Mouse (Mus musculus) stomach, embryonic 15.5 days (tissue): ENCODE data around the gene Hdac7. TPM values are rescaled to one million over a fixed set of nuclear protein-coding genes. Genes with fewer than 3 reads are reported as not detected.

Experiments used
- ATAC-seq: fragments of 200-750 bp; cut with Nextera tagmentation; 2 replicates; pipeline ENCODE4 v1.8.0; 2017; ENCODE audit warnings: low read depth, moderate number of reproducible peaks, moderate TSS enrichment; ENCODE audit not compliant: insufficient read depth, low FRiP score
- H3K27ac ChIP-seq: fragments of 300-500 bp; sonication (generic); 2 replicates; pipeline ENCODE4 v1.5.1; 2015; ENCODE audit warnings: mild to moderate bottlenecking, inconsistent platforms
- H3K27me3 ChIP-seq: fragments of 300-500 bp; sonication (generic); replicated peaks from 2 replicates; pipeline ENCODE4 v1.6.1; 2015; ENCODE audit warnings: inconsistent platforms
- H3K36me3 ChIP-seq: fragments of 300-500 bp; sonication (generic); 2 replicates; pipeline ENCODE4 v1.6.1; 2015; ENCODE audit warnings: inconsistent platforms
- H3K4me1 ChIP-seq: fragments of 300-500 bp; sonication (generic); 2 replicates; pipeline ENCODE4 v1.6.1; 2015; ENCODE audit warnings: inconsistent platforms
- H3K4me2 ChIP-seq: fragments of 300-500 bp; sonication (generic); 2 replicates; pipeline ENCODE4 v1.6.1; 2015; ENCODE audit warnings: mild to moderate bottlenecking, inconsistent platforms
- H3K4me3 ChIP-seq: fragments of 300-500 bp; sonication (generic); replicated peaks from 2 replicates; pipeline ENCODE4 v1.5.1; 2015; ENCODE audit warnings: inconsistent platforms
- H3K9ac ChIP-seq: fragments of 300-500 bp; sonication (generic); 2 replicates; pipeline ENCODE4 v1.6.1; 2015; ENCODE audit warnings: inconsistent platforms
- H3K9me3 ChIP-seq: fragments of 300-500 bp; sonication (generic); 2 replicates; pipeline ENCODE4 v1.6.1; 2016; ENCODE audit warnings: inconsistent platforms
- WGBS: fragments of 180-500 bp; shearing (Covaris S2); methylation state at CpG from one replicate; pipeline ENCODE4 v1.1.7; 2015; 5-methylcytosine and 5-hydroxymethylcytosine counted together
- polyA plus RNA-seq: library from polyadenylated mRNA; unstranded; fragments of >200 nt; fragmentation: Nextera tagmentation; extraction: Ambion mirVana; gene quantifications from 2 replicates; pipeline ENCODE4 v1.2.1, GENCODE M21; 2015

Gene Hdac7
- polyA plus RNA-seq, 1 experiment from 2014 or later = 22.1 TPM

- Histone ChIP-seq H3K9me3 (no peaks in the 10 kb centered on the region), H3K4me1 (peaks cover 54% of the 10 kb centered on the region), H3K36me3 (no peaks in the 10 kb centered on the region), H3K9ac (peak overlapping the region; percentile 82; the same call in 1 of the 2 replicates), H3K4me2 (peak overlapping the region; percentile 82), H3K27me3 (no peaks in the 10 kb centered on the region), H3K4me3 (peak overlapping the region; percentile 72), H3K27ac (peak overlapping the region; percentile 95)
- WGBS = 25% methylated on average over 12 of the region's 12 CpGs
- ATAC-seq = no peak
Measured at GRCm38 (mm10) chr15:97830253-97830787, 14.0 kb downstream of the Hdac7 start.

DNA sequence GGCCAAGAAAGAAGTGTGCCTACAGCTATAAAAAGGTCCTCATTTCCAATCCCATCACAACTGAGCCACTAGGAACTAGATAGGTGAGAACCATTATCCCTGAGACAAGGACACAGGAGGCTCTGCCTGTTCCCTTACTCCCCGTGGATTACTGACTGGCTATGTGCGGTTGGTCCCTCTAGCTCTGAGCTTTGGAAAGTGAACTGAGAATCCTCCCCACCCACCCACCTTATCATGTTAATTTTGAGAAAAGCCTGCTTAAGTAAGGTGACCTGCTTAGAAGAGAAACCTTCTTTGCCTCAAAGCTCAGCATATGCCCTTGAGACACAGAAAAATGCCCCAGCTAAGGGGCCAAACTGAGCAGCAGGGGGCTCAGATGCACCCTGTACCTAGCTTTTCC lies 14.9 kb downstream of the Hdac7 start:
- no peak for ATAC-seq
- Histone ChIP-seq H3K4me3 (peak overlapping the region; percentile 72), H3K4me2 (peak overlapping the region; percentile 82), H3K4me1 (peaks cover 62% of the 10 kb centered on the region), H3K36me3 (no peaks in the 10 kb centered on the region), H3K9ac (no peak overlapping the region), H3K27ac (peak overlapping the region; percentile 95; the same call in 1 of the 2 replicates), H3K27me3 (no peaks in the 10 kb centered on the region), H3K9me3 (no peaks in the 10 kb centered on the region)
- WGBS = 63% methylated on average over 2 of the region's 2 CpGs

GRCm38 (mm10) chr15:97828901-97829338 lies 15.4 kb downstream of the Hdac7 start:
- Histone ChIP-seq H3K27me3 (no peaks in the 10 kb centered on the region), H3K4me3 (no peak overlapping the region), H3K9ac (no peak overlapping the region), H3K4me2 (peak overlapping the region; percentile 82), H3K27ac (peak overlapping the region; percentile 95), H3K9me3 (no peaks in the 10 kb centered on the region), H3K4me1 (peaks cover 68% of the 10 kb centered on the region), H3K36me3 (no peaks in the 10 kb centered on the region)
- 56% methylated on average over 5 of the region's 5 CpGs for WGBS
- ATAC-seq = no peak

DNA sequence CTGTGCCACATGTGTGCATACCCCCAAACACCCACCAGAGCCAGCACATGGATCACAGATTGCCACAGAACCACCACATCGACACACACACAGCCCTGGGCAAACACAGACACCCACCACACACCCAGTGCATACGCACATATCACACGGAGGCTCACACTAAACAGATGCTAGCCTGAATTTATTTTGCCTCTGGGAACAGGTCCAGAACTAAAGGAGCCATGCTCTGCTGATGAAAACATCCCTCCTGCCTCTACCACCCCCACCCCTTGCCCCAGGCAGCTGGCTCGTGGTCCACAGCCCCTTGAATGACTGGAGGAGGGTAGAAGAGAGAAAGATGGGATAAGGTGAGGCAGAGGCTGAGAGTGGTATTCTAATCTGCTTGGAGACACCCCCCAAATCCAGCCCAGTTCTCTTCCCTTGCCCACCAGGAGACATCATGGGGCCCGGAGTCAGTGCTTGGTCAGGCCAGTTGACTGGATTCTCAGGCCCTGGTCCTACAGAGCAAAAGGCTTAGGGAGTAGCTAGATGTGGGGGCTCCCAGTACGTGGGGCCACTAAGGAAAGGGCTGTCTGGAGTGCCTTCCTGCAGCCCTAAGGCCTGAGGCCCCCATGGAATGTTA lies 16.0 kb downstream of the Hdac7 start:
- Histone ChIP-seq H3K4me3 (peak overlapping the region; percentile 9; the same call in 1 of the 2 replicates), H3K4me1 (peaks cover 68% of the 10 kb centered on the region), H3K9ac (no peak overlapping the region), H3K9me3 (no peaks in the 10 kb centered on the region), H3K4me2 (peak overlapping the region; percentile 82), H3K27ac (peak overlapping the region; percentile 95), H3K36me3 (no peaks in the 10 kb centered on the region), H3K27me3 (no peaks in the 10 kb centered on the region)
- 32% methylated on average over 6 of the region's 6 CpGs for WGBS
- ATAC-seq = no peak

DNA sequence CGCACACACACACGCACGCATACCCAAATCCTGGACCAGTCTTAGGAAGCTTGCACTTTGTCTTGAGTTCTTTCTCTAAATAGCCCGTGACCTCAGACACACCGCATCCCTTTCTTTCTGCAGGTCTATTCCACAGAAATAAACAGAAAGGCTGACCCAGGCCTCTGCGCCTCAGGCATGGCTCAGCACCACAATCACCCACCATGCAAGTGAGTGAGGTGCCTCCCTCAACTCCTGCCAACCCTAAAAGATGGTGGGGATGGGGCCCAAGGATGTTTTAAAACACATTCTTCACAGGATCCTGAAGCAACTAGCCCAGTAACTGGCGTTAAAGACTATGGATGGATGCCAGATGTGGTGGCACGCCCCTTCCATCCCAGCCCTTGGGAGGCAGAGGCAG lies 16.9 kb downstream of the Hdac7 start:
- 75% methylated on average over 8 of the region's 8 CpGs for WGBS
- Histone ChIP-seq H3K4me3 (no peak overlapping the region), H3K27ac (no peak overlapping the region), H3K27me3 (no peaks in the 10 kb centered on the region), H3K36me3 (no peaks in the 10 kb centered on the region), H3K4me1 (peaks cover 70% of the 10 kb centered on the region), H3K9ac (no peak overlapping the region), H3K9me3 (no peaks in the 10 kb centered on the region), H3K4me2 (no peak overlapping the region)
- ATAC-seq = no peak

DNA sequence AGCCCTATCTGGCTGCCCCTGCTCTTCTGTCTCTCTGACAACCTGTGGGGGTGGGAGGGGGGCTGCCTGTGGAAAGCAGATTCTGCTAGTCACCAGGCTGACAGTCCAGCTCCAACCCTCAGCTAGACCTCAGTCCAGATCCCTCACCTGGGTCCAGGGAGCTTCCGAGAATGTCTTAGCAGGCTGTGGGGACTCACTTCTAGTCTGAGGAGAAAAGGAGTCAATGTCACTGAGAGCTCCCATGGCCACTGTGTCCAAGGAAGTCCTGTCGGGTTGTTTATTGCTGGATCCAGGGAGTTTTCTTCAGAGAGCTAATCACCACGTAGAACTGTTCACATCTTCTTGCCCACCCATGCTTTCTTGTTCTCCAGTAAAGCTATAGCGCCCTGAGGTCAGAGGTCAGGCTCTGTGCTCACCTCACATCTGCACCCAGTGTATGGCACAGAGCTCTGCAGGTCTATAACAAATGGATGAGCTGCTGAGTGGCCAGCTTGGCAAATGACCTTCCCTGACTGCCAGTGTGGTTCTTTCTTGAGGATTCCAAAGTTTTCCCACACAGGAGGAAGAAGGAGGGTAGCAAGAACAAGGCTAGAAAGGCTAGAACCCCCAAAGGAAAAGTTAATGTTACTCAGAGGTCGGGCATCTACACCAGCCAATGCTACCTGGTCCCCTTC lies 17.6 kb downstream of the Hdac7 start:
- no peaks in the 10 kb centered on the region for H3K36me3 ChIP-seq
- WGBS = 66% methylated on average over 5 of the region's 5 CpGs
- H3K4me3 ChIP-seq = no peak overlapping the region
- peaks cover 73% of the 10 kb centered on the region for H3K4me1 ChIP-seq
- no peak overlapping the region for H3K9ac ChIP-seq
- ATAC-seq = no peak
- no peaks in the 10 kb centered on the region for H3K9me3 ChIP-seq
- H3K4me2 ChIP-seq = no peak overlapping the region
- no peak overlapping the region for H3K27ac ChIP-seq
- no peaks in the 10 kb centered on the region for H3K27me3 ChIP-seq

DNA sequence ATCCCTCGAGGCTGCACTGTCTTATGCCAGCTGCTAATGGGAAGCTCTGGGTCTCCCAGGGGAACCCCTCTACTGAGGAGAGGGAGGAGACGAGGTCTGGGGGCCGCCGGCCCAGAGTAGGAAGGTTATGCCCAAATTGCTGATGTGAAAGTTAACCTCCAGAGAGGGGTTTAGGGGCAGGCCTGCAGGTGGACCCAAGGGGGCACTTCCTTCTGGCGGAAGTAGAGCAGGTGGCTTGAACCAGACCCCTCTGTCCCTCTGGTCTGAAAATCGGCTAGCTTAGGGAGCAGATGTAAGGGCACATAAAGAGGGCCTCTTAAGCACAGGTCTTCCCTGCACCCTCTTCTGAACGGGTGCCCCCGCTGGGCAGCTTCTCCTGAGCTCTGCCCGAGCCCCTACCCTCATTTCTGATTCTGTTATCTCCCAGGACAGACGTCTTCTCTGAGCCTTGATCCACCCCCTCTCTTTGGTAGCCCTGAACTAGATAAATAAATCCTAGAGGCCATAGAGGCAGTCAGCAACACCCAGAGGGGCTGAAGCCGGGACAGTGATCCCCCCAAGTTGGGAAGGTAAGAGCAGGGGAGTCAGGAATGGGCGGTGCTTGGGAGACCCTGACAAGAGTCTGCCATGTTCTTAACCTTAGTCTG lies 18.2 kb downstream of the Hdac7 start:
- Histone ChIP-seq H3K4me2 (peak overlapping the region; percentile 67), H3K4me3 (peak overlapping the region; percentile 38; the same call in 1 of the 2 replicates), H3K9ac (no peak overlapping the region), H3K36me3 (no peaks in the 10 kb centered on the region), H3K9me3 (no peaks in the 10 kb centered on the region), H3K4me1 (peaks cover 79% of the 10 kb centered on the region), H3K27me3 (no peaks in the 10 kb centered on the region), H3K27ac (peak overlapping the region; percentile 88)
- no peak for ATAC-seq
- 57% methylated on average over 12 of the region's 12 CpGs for WGBS

DNA sequence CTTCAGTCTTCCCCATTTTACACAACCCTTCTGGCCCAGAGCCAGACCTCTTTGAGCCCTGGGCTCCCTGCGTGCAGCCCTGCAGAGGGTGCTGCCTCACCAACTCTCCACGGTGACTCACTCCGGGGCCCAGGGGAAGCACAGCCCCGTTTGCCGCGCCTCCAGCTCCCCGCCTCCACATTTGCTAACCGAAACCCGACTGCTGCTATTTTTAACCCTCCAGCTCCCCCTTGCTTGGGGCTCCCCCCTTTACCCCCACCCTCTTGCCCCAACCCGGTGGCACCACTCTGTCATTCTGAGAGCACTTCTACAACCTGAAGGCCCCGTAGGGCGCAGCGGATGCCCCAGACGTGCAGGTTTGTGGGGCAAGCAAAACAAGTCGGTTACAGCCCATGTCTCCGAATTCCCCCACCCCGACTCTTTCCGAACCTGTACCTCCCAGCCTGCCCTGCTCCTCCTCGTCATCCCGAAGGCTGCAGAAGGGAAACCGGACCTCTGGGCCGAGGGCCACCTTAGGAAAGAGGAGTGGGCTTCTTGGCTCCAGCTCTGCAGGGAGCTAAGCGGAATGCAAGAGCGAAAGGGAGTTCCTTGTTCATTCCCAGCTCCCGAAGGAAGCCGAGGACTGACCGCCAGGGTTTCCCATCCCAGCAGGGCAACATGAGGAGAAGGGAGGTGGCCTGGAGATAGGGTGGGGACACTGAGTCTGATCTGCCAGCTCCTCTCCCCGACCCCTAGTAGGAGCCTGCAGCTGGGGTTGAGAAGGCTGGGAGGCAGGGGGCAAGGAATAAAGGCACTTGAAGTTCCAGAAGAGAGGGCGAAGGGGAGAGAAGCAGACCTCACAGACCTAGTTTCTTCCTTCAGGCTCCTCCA lies 19.0 kb downstream of the Hdac7 start:
- peak overlapping the region; percentile 67 for H3K4me2 ChIP-seq
- H3K4me1 ChIP-seq = peaks cover 84% of the 10 kb centered on the region
- H3K9ac ChIP-seq = peak overlapping the region; percentile 35
- 7% methylated on average over 29 of the region's 29 CpGs for WGBS
- no peaks in the 10 kb centered on the region for H3K27me3 ChIP-seq
- ATAC-seq = peak; percentile 79
- peak overlapping the region; percentile 88 for H3K27ac ChIP-seq
- H3K4me3 ChIP-seq = peak overlapping the region; percentile 38
- no peaks in the 10 kb centered on the region for H3K9me3 ChIP-seq
- no peaks in the 10 kb centered on the region for H3K36me3 ChIP-seq

- Histone ChIP-seq H3K9me3 (no peaks in the 10 kb centered on the region), H3K27ac (peak overlapping the region; percentile 88; the same call in 1 of the 2 replicates), H3K4me1 (peaks cover 73% of the 10 kb centered on the region), H3K36me3 (no peaks in the 10 kb centered on the region), H3K9ac (no peak overlapping the region), H3K4me3 (no peak overlapping the region), H3K27me3 (no peaks in the 10 kb centered on the region), H3K4me2 (no peak overlapping the region)
- 77% methylated on average over 6 of the region's 6 CpGs for WGBS
- no peak for ATAC-seq
Measured at GRCm38 (mm10) chr15:97824042-97824441, 20.3 kb downstream of the Hdac7 start.

DNA sequence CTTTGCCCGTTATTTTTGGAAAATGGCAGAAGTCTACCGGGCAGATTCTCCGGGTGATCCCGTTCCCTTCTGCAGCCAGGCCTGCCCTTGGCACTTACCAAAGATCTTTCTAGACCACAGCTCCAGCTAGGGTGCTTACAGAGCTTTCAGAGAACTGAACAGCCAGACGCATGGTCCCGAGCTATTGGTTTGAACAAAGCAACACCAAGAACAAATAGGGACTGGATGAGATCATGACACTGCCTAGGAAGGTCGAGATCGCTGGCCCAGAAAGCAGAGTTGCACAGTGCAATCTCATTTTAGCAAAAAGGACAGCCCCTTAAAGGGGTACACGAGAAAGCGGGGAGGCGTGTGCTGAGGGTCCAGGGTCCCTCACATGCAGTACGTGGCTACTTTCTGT lies 20.8 kb downstream of the Hdac7 start:
- H3K27ac ChIP-seq = no peak overlapping the region
- no peaks in the 10 kb centered on the region for H3K9me3 ChIP-seq
- no peak overlapping the region for H3K9ac ChIP-seq
- H3K4me1 ChIP-seq = peaks cover 67% of the 10 kb centered on the region
- no peak overlapping the region for H3K4me3 ChIP-seq
- 73% methylated on average over 12 of the region's 12 CpGs for WGBS
- no peak for ATAC-seq
- H3K4me2 ChIP-seq = no peak overlapping the region
- no peaks in the 10 kb centered on the region for H3K27me3 ChIP-seq
- H3K36me3 ChIP-seq = no peaks in the 10 kb centered on the region

GRCm38 (mm10) chr15:97822545-97823228 lies 21.6 kb downstream of the Hdac7 start:
- Histone ChIP-seq H3K27me3 (no peaks in the 10 kb centered on the region), H3K9me3 (no peaks in the 10 kb centered on the region), H3K9ac (no peak overlapping the region), H3K4me2 (no peak overlapping the region), H3K36me3 (no peaks in the 10 kb centered on the region), H3K4me3 (no peak overlapping the region), H3K27ac (no peak overlapping the region), H3K4me1 (peaks cover 62% of the 10 kb centered on the region)
- no peak for ATAC-seq
- WGBS = 36% methylated on average over 12 of the region's 12 CpGs
